Mouse (Mus musculus) urinary bladder, postnatal 4 days (tissue): ENCODE data around the gene Zfp987.
A peak's percentile ranks its signal among the peaks of the same experiment; 100 is the strongest.
"Not testable (repeated sequence)": the region's sequence is repeated elsewhere in the genome, so short reads cannot be mapped to it uniquely, and the experiment has no call there.

ENCODE experiments used
- DNase-seq, 2 experiments: peaks; one replicate each; pipeline ENCODE4 v3.0.0; 2021 to 2022; ENCODE audit warnings: low spot score in 2 of 2

The Zfp987 gene

GRCm38 (mm10) chr4:146096998-146097397, at the start of gene Zfp987:
Zfp987 (plus strand) TSS chr4:146097298.
- DNase-seq, result not testable (repeated sequence)

GRCm38 (mm10) chr4:146052536-146052935, 44.6 kb upstream of the Zfp987 start:
- not testable (repeated sequence) for DNase-seq

DNA sequence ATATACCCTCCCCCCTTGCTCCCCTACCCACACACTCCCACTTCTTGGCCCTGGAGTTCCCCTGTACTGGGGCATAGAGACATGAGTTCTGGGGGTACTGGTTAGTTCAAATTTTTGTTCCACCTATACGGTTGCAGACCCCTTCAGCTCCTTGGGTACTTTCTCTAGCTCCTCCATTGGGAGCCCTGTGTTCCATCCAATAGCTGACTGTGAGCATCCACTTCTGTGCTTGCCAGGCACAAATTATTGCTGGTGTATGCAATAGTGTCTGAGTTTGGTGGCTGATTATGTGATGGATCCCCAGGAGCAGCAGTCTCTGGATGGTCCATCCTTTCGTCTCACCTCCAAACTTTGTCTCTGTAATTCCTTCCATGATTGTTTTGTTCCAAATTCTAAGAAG, 43.7 kb upstream of the Zfp987 start:
- not testable (repeated sequence) for DNase-seq

- no peak for DNase-seq
These were observed 41.8 kb upstream of the Zfp987 start for GRCm38 (mm10) chr4:146055335-146055734.

DNA sequence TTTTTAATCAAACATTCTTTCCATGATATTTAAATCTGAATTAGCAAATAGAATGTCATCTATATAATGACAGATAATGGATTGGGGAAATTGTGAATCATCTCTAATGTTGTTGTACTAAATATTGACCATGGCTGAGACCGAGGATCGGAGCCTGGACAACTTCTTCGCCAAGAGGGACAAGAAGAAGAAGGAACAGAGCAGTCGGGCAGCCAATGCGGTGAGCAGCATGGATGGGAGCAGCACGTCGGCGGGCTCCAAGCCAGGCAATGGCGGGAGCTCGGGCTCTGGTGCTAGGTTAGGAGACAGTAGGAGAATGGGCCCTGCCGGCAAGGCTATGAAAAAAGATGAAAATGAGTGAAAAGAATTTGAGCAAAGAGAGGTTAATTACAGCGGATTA, 38.5 kb upstream of the Zfp987 start:
- DNase-seq, result peak in 1 of 2 experiments; percentile 80

GRCm38 (mm10) chr4:146059078-146059477, 38.0 kb upstream of the Zfp987 start:
- not testable (repeated sequence) for DNase-seq

- peak in 1 of 2 experiments; percentile 76 for DNase-seq
These were observed 37.0 kb upstream of the Zfp987 start for GRCm38 (mm10) chr4:146059974-146060693.

- not testable (repeated sequence) for DNase-seq
These were observed 36.0 kb upstream of the Zfp987 start for GRCm38 (mm10) chr4:146061082-146061481.

DNA sequence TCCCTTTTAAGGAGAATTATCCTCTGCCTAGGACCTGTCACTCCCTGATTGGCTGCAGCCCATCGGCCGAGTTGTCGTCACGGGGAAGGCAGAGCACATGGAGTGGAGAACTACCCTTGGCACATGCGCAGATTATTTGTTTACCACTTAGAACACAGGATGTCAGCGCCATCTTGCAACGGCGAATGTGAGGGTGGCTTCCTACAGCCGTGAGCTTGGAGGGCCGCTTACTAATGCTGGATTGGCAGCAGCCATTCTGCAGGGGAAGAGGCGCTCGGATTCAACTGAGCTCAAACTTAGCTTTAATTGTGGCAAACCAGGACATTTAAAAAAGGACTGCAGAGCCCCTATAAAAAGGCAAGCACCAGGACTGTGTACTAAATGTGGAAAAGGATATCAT, 35.1 kb upstream of the Zfp987 start:
- DNase-seq, result not testable (repeated sequence)

DNA sequence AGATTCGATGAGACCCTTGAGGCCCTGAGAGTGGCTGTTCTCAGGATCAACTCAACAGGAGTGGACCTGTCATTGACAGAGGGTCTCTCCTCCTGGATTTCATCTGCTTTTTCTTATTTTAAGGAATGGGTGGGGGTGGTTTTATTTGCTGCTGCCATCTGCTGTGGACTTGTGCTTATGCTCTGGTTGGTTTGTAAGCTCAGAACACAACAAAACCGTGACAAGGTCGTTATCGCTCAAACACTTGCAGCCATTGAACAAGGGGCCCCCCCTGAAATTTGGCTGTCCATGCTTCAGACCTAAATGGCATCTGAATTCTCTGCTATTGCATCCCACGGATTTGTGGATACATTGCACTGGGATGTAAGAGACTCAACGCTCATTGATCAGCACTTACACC, 34.1 kb upstream of the Zfp987 start:
- not testable (repeated sequence) for DNase-seq

GRCm38 (mm10) chr4:146063621-146064020, 33.5 kb upstream of the Zfp987 start:
- DNase-seq, result peak in 1 of 2 experiments; percentile 71

DNA sequence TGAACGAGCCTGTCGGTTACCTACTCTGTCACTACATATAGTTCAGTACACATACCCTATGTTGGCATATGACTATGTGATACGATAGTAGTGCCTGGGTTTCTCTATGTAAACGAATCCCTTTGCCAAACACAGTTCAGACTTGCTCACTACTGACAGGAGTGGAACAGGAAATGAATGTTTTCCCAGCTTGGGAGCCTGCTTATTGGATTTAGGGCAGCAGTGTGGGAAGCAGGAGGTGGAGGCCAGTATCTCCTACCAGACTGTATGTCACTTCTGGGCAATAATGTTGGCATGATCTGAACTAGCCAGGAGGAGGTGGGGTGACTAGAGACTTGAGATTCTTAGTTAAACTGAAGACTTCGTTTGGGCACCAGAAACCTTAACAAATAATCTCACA, 32.3 kb upstream of the Zfp987 start:
- not testable (repeated sequence) for DNase-seq

DNA sequence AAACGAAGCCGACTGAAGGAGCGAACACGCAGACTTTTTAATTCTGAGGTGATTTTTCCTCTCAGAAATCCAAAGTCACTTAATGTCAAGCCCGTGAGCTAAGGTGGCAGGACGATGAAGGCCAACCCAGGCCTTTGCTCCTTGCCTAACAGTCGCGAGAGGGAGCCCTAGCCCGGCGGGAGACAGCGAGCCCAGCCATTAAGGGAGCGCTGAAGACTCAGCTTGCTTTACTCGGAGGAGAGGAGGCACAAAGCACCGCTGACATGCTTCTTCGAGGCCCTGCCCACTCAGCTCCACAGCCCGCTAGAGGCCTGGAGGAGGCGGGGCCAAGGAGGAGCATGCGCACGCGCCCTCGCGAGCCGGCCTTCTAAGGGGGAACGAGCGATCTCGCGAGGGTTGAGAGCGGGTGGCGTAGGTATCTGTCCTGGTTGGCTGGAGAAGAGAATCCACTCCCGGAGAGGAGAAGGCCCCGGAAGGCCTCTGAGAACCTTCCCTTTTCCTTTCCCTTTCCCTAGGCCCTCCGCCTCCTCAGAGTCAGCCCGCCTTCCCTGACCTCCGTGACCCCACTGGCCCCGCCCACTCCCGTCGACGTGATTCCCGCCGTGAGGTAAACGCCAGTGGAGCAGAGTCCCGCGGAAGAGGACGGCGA, 30.0 kb upstream of the Zfp987 start:
- DNase-seq, result peak; percentile 47 to 78

- peak; percentile 39 to 67 for DNase-seq
These were observed 29.5 kb upstream of the Zfp987 start for GRCm38 (mm10) chr4:146067594-146067993.

- DNase-seq, result not testable (repeated sequence)
These were observed 23.8 kb upstream of the Zfp987 start for GRCm38 (mm10) chr4:146073264-146073663.

DNA sequence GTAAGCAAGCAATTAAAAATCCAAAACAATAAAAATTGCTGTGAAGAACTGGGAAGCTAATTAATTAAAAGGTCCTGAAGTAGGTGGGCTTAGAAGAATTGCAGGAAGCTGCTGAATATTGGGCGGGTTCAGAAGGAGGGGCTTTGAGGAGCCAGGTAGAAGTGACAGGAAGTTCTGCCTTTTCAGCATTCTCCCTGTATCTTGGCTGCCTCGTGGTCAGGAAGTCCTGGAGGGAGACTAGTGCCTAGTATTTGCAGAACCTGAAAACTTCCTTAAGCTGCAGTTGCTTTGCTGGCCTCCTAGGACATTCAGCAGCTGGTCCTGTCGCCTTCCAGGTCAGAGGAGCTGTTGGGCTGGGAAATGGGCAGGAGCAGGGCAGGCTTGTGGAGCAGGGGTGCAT, 4.3 kb downstream of the Zfp987 start:
- DNase-seq, result not testable (repeated sequence)

GRCm38 (mm10) chr4:146156524-146156923, 59.4 kb downstream of the Zfp987 start, which contains the start of gene Zfp600:
Zfp600 (plus strand) TSS chr4:146156824.
- DNase-seq, result not testable (repeated sequence)

DNA sequence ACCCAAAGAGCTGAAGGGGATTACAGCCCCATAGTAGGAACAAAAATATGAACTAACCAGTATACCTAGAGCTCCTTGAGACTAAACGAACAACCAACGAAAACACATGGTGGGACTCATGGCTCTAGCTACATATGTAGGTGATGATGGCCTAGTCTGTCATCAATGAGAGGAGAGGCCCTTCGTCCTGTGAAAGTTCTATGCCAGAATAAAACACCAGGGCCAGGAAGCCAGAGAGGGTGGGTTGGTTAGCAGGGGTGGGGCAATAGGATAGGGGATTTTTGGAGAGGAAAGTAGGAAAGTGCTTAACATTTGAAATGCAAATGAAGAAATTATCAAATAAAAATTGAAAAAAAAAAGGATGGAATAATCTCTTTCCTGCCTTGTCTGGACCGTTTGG, 65.8 kb downstream of the Zfp987 start:
- peak; percentile 27 to 60 for DNase-seq

DNA sequence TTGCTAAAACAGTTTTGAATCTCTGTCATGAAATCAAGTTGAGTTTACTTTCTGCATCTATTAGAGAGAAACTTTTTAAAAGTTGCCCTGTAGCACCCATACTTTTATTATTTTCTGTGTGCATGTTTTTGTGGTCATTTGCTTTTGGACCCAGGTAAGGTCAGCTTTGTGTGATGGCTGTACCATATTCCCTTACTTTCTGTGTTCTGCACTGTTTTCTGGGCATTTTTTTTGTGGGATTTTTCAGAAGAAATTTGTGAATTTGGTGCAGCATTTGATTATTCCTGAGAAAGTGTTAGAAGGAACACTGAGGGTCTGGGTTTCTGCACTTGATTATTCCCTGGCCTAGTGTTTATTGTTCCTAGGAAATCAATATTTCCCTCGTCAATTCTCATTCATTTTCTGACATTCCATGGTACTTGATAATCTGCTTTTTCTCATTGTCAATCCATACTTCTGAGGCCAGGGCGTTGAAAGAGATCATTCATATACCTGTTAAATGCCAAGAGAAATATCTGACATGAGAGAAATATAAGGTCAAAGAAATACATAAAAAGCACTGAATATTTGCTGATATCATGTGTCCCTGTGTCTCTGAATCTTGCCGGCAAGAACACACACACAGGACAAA, 70.2 kb downstream of the Zfp987 start:
- not testable (repeated sequence) for DNase-seq

DNA sequence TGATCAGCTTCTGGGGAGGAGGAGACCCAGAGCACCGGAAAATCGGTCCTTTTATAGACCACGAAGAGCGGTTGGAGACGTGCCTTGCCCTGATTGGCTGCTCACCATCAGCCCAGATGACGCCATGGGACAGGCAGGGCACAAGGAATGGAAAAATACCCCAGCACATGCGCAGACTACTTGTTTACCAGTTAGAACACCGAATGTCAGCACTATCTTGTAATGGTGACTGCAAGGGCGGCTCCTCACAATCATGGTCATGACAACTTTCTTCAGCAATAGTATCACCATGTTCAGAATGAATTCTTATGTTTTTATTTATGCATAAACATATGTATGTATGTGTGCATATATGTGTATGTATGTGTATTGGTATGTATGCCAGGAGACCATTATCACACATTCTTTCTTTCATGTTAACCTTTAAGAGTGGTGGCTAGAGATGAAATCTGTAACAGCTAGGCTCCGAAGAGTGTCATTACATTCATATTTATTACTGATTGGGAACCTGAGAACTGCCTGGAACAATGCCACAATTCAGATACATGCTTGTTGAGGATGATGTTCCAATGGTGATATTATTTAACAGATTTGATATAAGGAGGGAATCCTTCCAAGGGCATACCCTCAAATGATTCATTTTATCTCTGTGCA, 70.9 kb downstream of the Zfp987 start:
- DNase-seq, result peak; percentile 24 to 71

- not testable (repeated sequence) for DNase-seq
These were observed 71.7 kb downstream of the Zfp987 start for GRCm38 (mm10) chr4:146168730-146169215.
